16 mouse cellular contexts compared by ENCODE assay signal in genomic region chrX:42018030-42018429, GRCm38 (mm10). TPM values are rescaled to one million over a fixed set of nuclear protein-coding genes. Genes with fewer than 3 reads are reported as not detected.
DNase-seq lines count a peak whose midpoint lies in the region; ATAC-seq and TF ChIP-seq lines count a peak whose summit lies in the region.
"Had no signal": no experiment of that assay in that cellular context is flagged by ENCODE, and none has a peak within 500 bp of the region (broad histone marks: within the 10 kb centered on the region; RNA-seq: fewer than 3 reads in every experiment).

No protein-coding gene starts in this region.

- H3K9ac ChIP-seq in heart, postnatal 0 days (replicated peaks; ENCODE audit: low read depth, low read length) = no peak overlapping the region
- H3K9ac ChIP-seq: forebrain, embryonic 15.5 days; lung, embryonic 15.5 days had no signal

- H3K4me1 ChIP-seq in heart, postnatal 0 days (ENCODE audit: control insufficient read depth, insufficient read depth) = no peaks in the 10 kb centered on the region
- H3K4me1 ChIP-seq: forebrain, embryonic 15.5 days; lung, embryonic 15.5 days had no signal

- H3K27ac ChIP-seq in heart, postnatal 0 days (ENCODE audit: low read depth) = no peak overlapping the region
- H3K27ac ChIP-seq: forebrain, embryonic 15.5 days; lung, embryonic 15.5 days had no signal

- ATAC-seq in heart, postnatal 0 days (ENCODE audit: insufficient read depth, low read depth) = peak; percentile 72
- ATAC-seq: forebrain, embryonic 15.5 days; hindbrain, embryonic 16.5 days had no signal

- WGBS in heart, postnatal 0 days = 59% methylated on average over 1 of the region's 1 CpGs

- no peaks in the 10 kb centered on the region for H3K9me3 ChIP-seq in heart, postnatal 0 days (replicated peaks; ENCODE audit: control insufficient read depth, low read length)
- H3K9me3 ChIP-seq: forebrain, embryonic 15.5 days; lung, embryonic 15.5 days had no signal

- TF ChIP-seq EP300 in heart, postnatal 0 days (IDR thresholded peaks at IDR 0.05; ENCODE audit: low read depth) = no peak

- TF ChIP-seq CTCF in heart, postnatal 0 days (IDR thresholded peaks at IDR 0.05; ENCODE audit: low read depth) = peak; percentile 41

- no peaks in the 10 kb centered on the region for H3K36me3 ChIP-seq in heart, postnatal 0 days (replicated peaks; ENCODE audit: control insufficient read depth, insufficient read depth, low read length)
- H3K36me3 ChIP-seq: forebrain, embryonic 15.5 days; lung, embryonic 15.5 days had no signal

- no peak for DNase-seq in heart, postnatal 0 days (ENCODE audit: low spot score)
- no peak for DNase-seq in heart, adult 9 months (ENCODE audit: low spot score in 2 of 2)
- peak; percentile 1 to 4 for DNase-seq in urinary bladder, postnatal 36 days (ENCODE audit: low spot score in 2 of 2)
- no peak for DNase-seq in urinary bladder, postnatal 10 days (ENCODE audit: low spot score)
- DNase-seq in fibroblast of lung, adult 2 months (ENCODE audit: low read depth) = peak; percentile 62
- DNase-seq in adrenal gland, adult (ENCODE audit: inconsistent age in 2 of 2, low spot score in 1 of 2) = no peak
- DNase-seq in kidney, adult 18-20 months = no peak
- no peak for DNase-seq in thymus, postnatal 36 days
- DNase-seq: adrenal gland, adult 8-10 months; cerebellum, adult 8-10 months; right cerebral cortex, adult 18-20 months had no signal

- H3K4me2 ChIP-seq in heart, postnatal 0 days (ENCODE audit: low read depth, low read length) = no peak overlapping the region
- H3K4me2 ChIP-seq: forebrain, embryonic 15.5 days; heart, embryonic 11.5 days; lung, embryonic 15.5 days had no signal

- no peak overlapping the region for H3K4me3 ChIP-seq in heart, postnatal 0 days (ENCODE audit: low read depth, low read length)
- H3K4me3 ChIP-seq: forebrain, embryonic 15.5 days; lung, embryonic 15.5 days; myocyte had no signal

- H3K27me3 ChIP-seq in heart, postnatal 0 days (ENCODE audit: control insufficient read depth, insufficient read depth, low read length) = no peaks in the 10 kb centered on the region
- H3K27me3 ChIP-seq: forebrain, embryonic 15.5 days; lung, embryonic 15.5 days had no signal

RNA-seq across cellular contexts. Expression of gene Xiap, which starts 41.4 kb away (rescaled TPM):
- 22.3 and 30.6 TPM in 2 replicates for total RNA-seq in heart, postnatal 0 days (2014; rRNA removed; ENCODE audit: low replicate concordance)
- 8.0 and 9.0 TPM in 2 replicates for polyA plus RNA-seq in heart, postnatal 0 days (2015; fragmentation: Nextera tagmentation; extraction: Ambion mirVana)

Comparison
In these comparisons a context has a peak if more than half of its experiments do, and no peak if none do; other contexts are left out.
1. DNase-seq: peak in urinary bladder, postnatal 36 days (2 of 2) and fibroblast of lung, adult 2 months (single experiment); none in heart, postnatal 0 days (single experiment), heart, adult 9 months (0 of 2), urinary bladder, postnatal 10 days (single experiment), adrenal gland, adult (0 of 2), kidney, adult 18-20 months (single experiment) and thymus, postnatal 36 days (0 of 2).